Mouse (Mus musculus) E14TG2a.4 (cell line): ENCODE measurements around the gene Colec11.

Experiments used
- CTCF ChIP-seq: conservative IDR thresholded peaks from 2 replicates; pipeline ENCODE4 v1.5.1; 2014; ENCODE audit warnings: low read length
- NANOG ChIP-seq: IDR thresholded peaks from 2 replicates; pipeline ENCODE4 v1.6.1; 2014; ENCODE audit warnings: borderline replicate concordance, low read length, mixed read lengths
- POU5F1 ChIP-seq: IDR thresholded peaks from 2 replicates; pipeline ENCODE4 v1.6.1; 2014; ENCODE audit warnings: low read length, borderline replicate concordance

DNA sequence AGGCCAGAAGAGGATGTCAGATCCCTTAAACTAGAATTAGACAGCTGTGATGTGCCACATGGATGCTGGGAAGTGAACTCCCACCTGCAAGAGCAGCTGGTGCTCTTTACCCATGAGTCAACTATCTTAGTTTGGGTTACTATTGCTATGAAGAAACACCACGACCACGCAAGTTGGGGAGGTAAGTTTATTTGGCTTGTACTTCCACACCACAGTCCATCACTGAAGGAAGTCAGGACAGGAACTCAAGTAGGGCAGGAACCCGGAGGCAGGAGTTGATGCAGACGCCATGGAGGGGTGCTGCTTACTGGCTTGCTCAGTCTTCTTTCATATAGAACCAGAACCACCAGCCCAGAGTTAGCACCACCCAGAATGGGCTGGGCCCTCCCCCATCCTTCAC lies 3.9 kb upstream of the Colec11 start:
- TF ChIP-seq CTCF, result no peak
- no peak for TF ChIP-seq POU5F1
- TF ChIP-seq NANOG, result no peak
